In genomic region chr11:95301772-95302171, GRCm38 (mm10) we compare ENCODE assay signal across 30 mouse cellular contexts. TPM values are rescaled to one million over a fixed set of nuclear protein-coding genes. Genes with fewer than 3 reads are reported as not detected.
DNase-seq lines count a peak whose midpoint lies in the region; ATAC-seq and TF ChIP-seq lines count a peak whose summit lies in the region.
"Had no signal": no experiment of that assay in that cellular context is flagged by ENCODE, and none has a peak within 500 bp of the region (broad histone marks: within the 10 kb centered on the region; RNA-seq: fewer than 3 reads in every experiment).

No protein-coding gene starts in this region.

- no peak overlapping the region for H3K9ac ChIP-seq in midbrain, embryonic 11.5 days (ENCODE audit: low read length)
- H3K9ac ChIP-seq in intestine, embryonic 15.5 days = no peak overlapping the region
- H3K9ac ChIP-seq: embryonic facial prominence, embryonic 12.5 days; embryonic facial prominence, embryonic 15.5 days; forebrain, postnatal 0 days; hindbrain, embryonic 12.5 days had no signal

- no peak overlapping the region for H3K4me2 ChIP-seq in midbrain, embryonic 11.5 days
- no peak overlapping the region for H3K4me2 ChIP-seq in intestine, embryonic 15.5 days (replicated peaks)
- H3K4me2 ChIP-seq: embryonic facial prominence, embryonic 12.5 days; embryonic facial prominence, embryonic 15.5 days; heart, embryonic 11.5 days; hindbrain, embryonic 12.5 days had no signal

- no peaks in the 10 kb centered on the region for H3K9me3 ChIP-seq in midbrain, embryonic 11.5 days (ENCODE audit: control insufficient read depth, low read length)
- no peaks in the 10 kb centered on the region for H3K9me3 ChIP-seq in midbrain, embryonic 10.5 days (replicated peaks)
- H3K9me3 ChIP-seq in intestine, embryonic 15.5 days = no peaks in the 10 kb centered on the region
- H3K9me3 ChIP-seq: embryonic facial prominence, embryonic 12.5 days; embryonic facial prominence, embryonic 15.5 days; hindbrain, embryonic 12.5 days had no signal

- no peaks in the 10 kb centered on the region for H3K27me3 ChIP-seq in midbrain, embryonic 11.5 days (ENCODE audit: control insufficient read depth, insufficient read depth, low read length)
- H3K27me3 ChIP-seq in midbrain, embryonic 10.5 days (ENCODE audit: low read depth, poor library complexity, severe bottlenecking) = no peaks in the 10 kb centered on the region
- no peaks in the 10 kb centered on the region for H3K27me3 ChIP-seq in intestine, embryonic 15.5 days (replicated peaks)
- no peaks in the 10 kb centered on the region for H3K27me3 ChIP-seq in small intestine, adult 2 months (ENCODE audit: control insufficient read depth, insufficient read depth, low read length)
- H3K27me3 ChIP-seq: embryonic facial prominence, embryonic 12.5 days; embryonic facial prominence, embryonic 15.5 days; hindbrain, embryonic 12.5 days had no signal

- TF ChIP-seq CTCF in small intestine, adult 2 months (IDR thresholded peaks at IDR 0.05; ENCODE audit: extremely low read depth, insufficient read length, insufficient replicate concordance, low read depth, low read length) = no peak

- no peak overlapping the region for H3K4me3 ChIP-seq in midbrain, embryonic 11.5 days (ENCODE audit: low read depth, low read length)
- H3K4me3 ChIP-seq in midbrain, embryonic 10.5 days = no peak overlapping the region
- H3K4me3 ChIP-seq in intestine, embryonic 15.5 days (replicated peaks) = no peak overlapping the region
- H3K4me3 ChIP-seq in small intestine, adult 2 months (ENCODE audit: low read depth, low read length) = no peak overlapping the region
- H3K4me3 ChIP-seq: embryonic facial prominence, embryonic 12.5 days; embryonic facial prominence, embryonic 15.5 days; gastrocnemius, adult 2 months; hindbrain, embryonic 12.5 days had no signal

- H3K27ac ChIP-seq in midbrain, embryonic 11.5 days (ENCODE audit: low read depth, low read length) = no peak overlapping the region
- H3K27ac ChIP-seq in midbrain, embryonic 10.5 days (replicated peaks) = no peak overlapping the region
- peak overlapping the region; percentile 74 for H3K27ac ChIP-seq in intestine, embryonic 15.5 days
- H3K27ac ChIP-seq in small intestine, adult 2 months (ENCODE audit: insufficient read depth, low read depth, low read length) = peak overlapping the region; percentile 70
- H3K27ac ChIP-seq: embryonic facial prominence, embryonic 12.5 days; embryonic facial prominence, embryonic 15.5 days; gastrocnemius, adult 2 months; hindbrain, embryonic 12.5 days had no signal

- H3K36me3 ChIP-seq in midbrain, embryonic 11.5 days (ENCODE audit: control insufficient read depth, insufficient read depth, low read length) = peaks cover 20% of the 10 kb centered on the region
- peaks cover 98% of the 10 kb centered on the region for H3K36me3 ChIP-seq in midbrain, embryonic 10.5 days
- peaks cover 25% of the 10 kb centered on the region for H3K36me3 ChIP-seq in intestine, embryonic 15.5 days
- peaks cover 54% of the 10 kb centered on the region for H3K36me3 ChIP-seq in small intestine, adult 2 months (ENCODE audit: control insufficient read depth, insufficient read depth, low read length)

- TF ChIP-seq POLR2A in small intestine, adult 2 months (IDR thresholded peaks at IDR 0.05; ENCODE audit: low read depth, low read length) = no peak

- ATAC-seq in midbrain, embryonic 11.5 days (ENCODE audit: low FRiP score) = no peak
- ATAC-seq in intestine, embryonic 15.5 days = peak; percentile 93
- ATAC-seq: activated CD4-positive, CD25-positive, alpha-beta regulatory T cell, adult 4 months; CD4-positive, CD25-positive, alpha-beta regulatory T cell, adult 4 months; forebrain, embryonic 14.5 days; forebrain, postnatal 0 days; hindbrain, embryonic 16.5 days had no signal

- peak; percentile 76 for DNase-seq in midbrain, embryonic 11.5 days (ENCODE audit: low spot score, missing footprints)
- DNase-seq in midbrain, embryonic 10.5 days (ENCODE audit: low spot score) = no peak
- DNase-seq in left cerebral cortex, adult 18-20 months (ENCODE audit: low spot score in 2 of 2) = no peak
- no peak for DNase-seq in thymus, adult 18-20 months
- DNase-seq: adrenal gland, adult 8-10 months; adrenal gland, postnatal 25 days; cerebellum, adult 18-20 months; cerebellum, adult 9-10 months; cerebellum, postnatal 14 days; forebrain, postnatal 0 days; gastrocnemius, adult 2 months; gastrocnemius, postnatal 14 days; heart, adult 11 months had no signal

- WGBS in midbrain, embryonic 11.5 days = 94% methylated on average over 3 of the region's 3 CpGs
- WGBS in midbrain, embryonic 10.5 days = 91% methylated on average over 3 of the region's 3 CpGs
- WGBS in intestine, embryonic 15.5 days = 79% methylated on average over 3 of the region's 3 CpGs
- 43% methylated on average over 3 of the region's 3 CpGs for WGBS in small intestine, adult 2 months

- no peaks in the 10 kb centered on the region for H3K4me1 ChIP-seq in midbrain, embryonic 11.5 days (ENCODE audit: control insufficient read depth, insufficient read depth, low read length)
- no peaks in the 10 kb centered on the region for H3K4me1 ChIP-seq in midbrain, embryonic 10.5 days
- peaks cover 4% of the 10 kb centered on the region; the same call in 1 of the 2 replicates for H3K4me1 ChIP-seq in intestine, embryonic 15.5 days (replicated peaks)
- peaks cover 2% of the 10 kb centered on the region; the same call in 1 of the 2 replicates for H3K4me1 ChIP-seq in small intestine, adult 2 months (ENCODE audit: control insufficient read depth, insufficient read depth, insufficient read length, low read length)
- H3K4me1 ChIP-seq: embryonic facial prominence, embryonic 12.5 days; embryonic facial prominence, embryonic 15.5 days; hindbrain, embryonic 12.5 days had no signal

RNA-seq across cellular contexts. Expression of gene Kat7, which starts 8.3 kb away (rescaled TPM):
- 75.8 and 80.9 TPM in 2 replicates for polyA plus RNA-seq in midbrain, embryonic 11.5 days (2014; fragmentation: Nextera tagmentation; extraction: Ambion mirVana)
- polyA plus RNA-seq in midbrain, embryonic 10.5 days (2016; fragmentation: Nextera tagmentation; extraction: Ambion mirVana) = 91.6 and 97.6 TPM in 2 replicates
- 67.3 and 68.7 TPM in 2 replicates for polyA plus RNA-seq in intestine, embryonic 15.5 days (2015; fragmentation: Nextera tagmentation; extraction: Ambion mirVana)
- 9.6 and 19.4 TPM in 2 replicates for polyA plus RNA-seq in small intestine, adult 2 months (2012; rRNA removed)
- total RNA-seq in left cerebral cortex, adult 18-20 months (2021) = 10 to 100 TPM; 75.7 to 81.8 TPM

RNA-seq across cellular contexts. Expression of gene Fam117a, which starts 35.0 kb away (rescaled TPM):
- polyA plus RNA-seq in midbrain, embryonic 11.5 days (2014; fragmentation: Nextera tagmentation; extraction: Ambion mirVana) = 7.5 and 7.6 TPM in 2 replicates
- polyA plus RNA-seq in midbrain, embryonic 10.5 days (2016; fragmentation: Nextera tagmentation; extraction: Ambion mirVana) = 6.7 and 7.7 TPM in 2 replicates
- polyA plus RNA-seq in intestine, embryonic 15.5 days (2015; fragmentation: Nextera tagmentation; extraction: Ambion mirVana) = 9.6 and 10.7 TPM in 2 replicates
- 9.6 and 15.6 TPM in 2 replicates for polyA plus RNA-seq in small intestine, adult 2 months (2012; rRNA removed)
- total RNA-seq in left cerebral cortex, adult 18-20 months (2021) = 1 to 10 TPM; 3.5 to 4.3 TPM

RNA-seq across cellular contexts. Expression of gene Tac4, which starts 40.4 kb away (rescaled TPM):
- polyA plus RNA-seq in midbrain, embryonic 11.5 days (2014; fragmentation: Nextera tagmentation; extraction: Ambion mirVana) = not detected in 2 replicates
- polyA plus RNA-seq in midbrain, embryonic 10.5 days (2016; fragmentation: Nextera tagmentation; extraction: Ambion mirVana) = not detected in 2 replicates
- polyA plus RNA-seq in intestine, embryonic 15.5 days (2015; fragmentation: Nextera tagmentation; extraction: Ambion mirVana) = not detected in 2 replicates
- 0.24 TPM in 1 of 2 replicates, not detected in the other for polyA plus RNA-seq in small intestine, adult 2 months (2012; rRNA removed)
- not detected for total RNA-seq in left cerebral cortex, adult 18-20 months (2021)
- total RNA-seq: adrenal gland, adult 8-10 months; adrenal gland, postnatal 25 days; forebrain, postnatal 0 days; gastrocnemius, adult 2 months; gastrocnemius, postnatal 14 days; gastrocnemius, postnatal 4 days; heart, adult 8-10 months; heart, postnatal 25 days; hematopoietic stem cell, adult 5-6 weeks had no signal
- polyA plus RNA-seq: activated CD4-positive, CD25-positive, alpha-beta regulatory T cell, adult 4 months; brain, embryonic 14.5 days; CD4-positive, CD25-positive, alpha-beta regulatory T cell, adult 4 months; forebrain, embryonic 14.5 days; forebrain, postnatal 0 days; heart, embryonic 14.5 days; heart, postnatal 0 days; hindbrain, embryonic 16.5 days had no signal

Comparison
In these comparisons a context has a peak if more than half of its experiments do, and no peak if none do; other contexts are left out.
1. H3K27ac ChIP-seq: peak in intestine, embryonic 15.5 days (single experiment) and small intestine, adult 2 months (single experiment); none in midbrain, embryonic 11.5 days (single experiment) and midbrain, embryonic 10.5 days (single experiment).